Mouse (Mus musculus) brown adipose tissue, adult 24 weeks (tissue): ENCODE data around the gene Mprip. TPM values are rescaled to one million over a fixed set of nuclear protein-coding genes. Genes with fewer than 3 reads are reported as not detected.

ENCODE experiments used
- polyA plus RNA-seq: library from polyadenylated mRNA; stranded (reverse); fragments of >200 nt; gene quantifications from 2 replicates; pipeline ENCODE4 v1.2.4, GENCODE M21; 2012; ENCODE audit not compliant: missing spikeins, insufficient read depth, insufficient read length

Mprip gene
- polyA plus RNA-seq, 1 experiment, result 83.7 TPM

Other genes with a start within 250 kb of the Mprip start
- gene Jmjd4, start 211.3 kb upstream of the Mprip start, polyA plus RNA-seq, result 2.7 and 3.1 TPM in 2 replicates
- gene Snap47, start 210.1 kb upstream of the Mprip start, polyA plus RNA-seq, result 21.4 and 22.5 TPM in 2 replicates
- gene Zfp867, start 188.8 kb upstream of the Mprip start, polyA plus RNA-seq, result 2.5 and 3.3 TPM in 2 replicates
- 3.1 and 3.9 TPM in 2 replicates for gene Zkscan17, start 134.6 kb upstream of the Mprip start, polyA plus RNA-seq
- gene Nlrp3, start 119.7 kb upstream of the Mprip start, polyA plus RNA-seq, result 0.38 TPM in 1 of 2 replicates, not detected in the other
- not detected in 2 replicates for gene Olfr222, start 85.1 kb upstream of the Mprip start, polyA plus RNA-seq
- gene Olfr223, start 68.0 kb upstream of the Mprip start, polyA plus RNA-seq, result not detected in 2 replicates
- 1.3 and 3.8 TPM in 2 replicates for gene Pld6, start 126.3 kb downstream of the Mprip start, polyA plus RNA-seq
- 17.9 and 27.3 TPM in 2 replicates for gene Flcn, start 148.7 kb downstream of the Mprip start, polyA plus RNA-seq
- gene Nt5m, start 178.1 kb downstream of the Mprip start, polyA plus RNA-seq, result 32.1 and 33.2 TPM in 2 replicates
- gene Cops3, start 178.5 kb downstream of the Mprip start, polyA plus RNA-seq, result 105 and 106 TPM in 2 replicates